Mouse (Mus musculus) midbrain, embryonic 15.5 days (tissue): ENCODE data around the gene Tmc3. TPM values are rescaled to one million over a fixed set of nuclear protein-coding genes. Genes with fewer than 3 reads are reported as not detected.

Experiments used
- ATAC-seq: fragments of 200-750 bp; cut with Nextera tagmentation; replicated peaks from 2 replicates; pipeline ENCODE4 v1.8.0; 2017; ENCODE audit warnings: moderate TSS enrichment
- H3K27ac ChIP-seq: fragments of 300-500 bp; sonication (generic); 2 replicates; pipeline ENCODE4 v1.5.1; 2015; ENCODE audit warnings: mild to moderate bottlenecking, inconsistent platforms
- H3K27me3 ChIP-seq: fragments of 300-500 bp; sonication (generic); replicated peaks from 2 replicates; pipeline ENCODE4 v1.6.1; 2015; ENCODE audit warnings: inconsistent platforms
- H3K36me3 ChIP-seq: fragments of 300-500 bp; sonication (generic); replicated peaks from 2 replicates; pipeline ENCODE4 v1.6.1; 2015; ENCODE audit warnings: inconsistent platforms
- H3K4me1 ChIP-seq: fragments of 300-500 bp; sonication (generic); 2 replicates; pipeline ENCODE4 v1.6.1; 2015; ENCODE audit warnings: inconsistent platforms
- H3K4me2 ChIP-seq: fragments of 300-500 bp; sonication (generic); 2 replicates; pipeline ENCODE4 v1.6.1; 2015; ENCODE audit warnings: inconsistent platforms, mild to moderate bottlenecking, moderate library complexity
- H3K4me3 ChIP-seq: fragments of 300-500 bp; sonication (generic); 2 replicates; pipeline ENCODE4 v1.5.1; 2015; ENCODE audit warnings: mild to moderate bottlenecking, inconsistent platforms
- H3K9ac ChIP-seq: fragments of 300-500 bp; sonication (generic); 2 replicates; pipeline ENCODE4 v1.6.1; 2015; ENCODE audit warnings: mild to moderate bottlenecking, inconsistent platforms
- H3K9me3 ChIP-seq: fragments of 300-500 bp; sonication (generic); 2 replicates; pipeline ENCODE4 v1.6.1; 2016; ENCODE audit warnings: inconsistent platforms
- WGBS: fragments of 180-500 bp; shearing (Covaris S2); methylation state at CpG from one replicate; pipeline ENCODE4 v1.1.7; 2015; ENCODE audit warnings: mixed read lengths; 5-methylcytosine and 5-hydroxymethylcytosine counted together
- polyA plus RNA-seq: library from polyadenylated mRNA; unstranded; fragments of >200 nt; fragmentation: Nextera tagmentation; extraction: Ambion mirVana; gene quantifications from 2 replicates; pipeline ENCODE4 v1.2.1, GENCODE M21; 2015

Gene Tmc3
- polyA plus RNA-seq, 1 experiment from 2014 or later = 0.37 TPM

- ATAC-seq = no peak
- Histone ChIP-seq H3K9ac (no peak overlapping the region), H3K4me3 (no peak overlapping the region), H3K27me3 (no peaks in the 10 kb centered on the region), H3K36me3 (no peaks in the 10 kb centered on the region), H3K4me1 (no peaks in the 10 kb centered on the region), H3K27ac (no peak overlapping the region), H3K4me2 (no peak overlapping the region), H3K9me3 (no peaks in the 10 kb centered on the region)
- 88% methylated on average over 7 of the region's 7 CpGs for WGBS
Measured at GRCm38 (mm10) chr7:83604180-83604944, 19.6 kb downstream of the Tmc3 start.

- no peak overlapping the region for H3K27ac ChIP-seq
- 96% methylated on average over 2 of the region's 2 CpGs for WGBS
- ATAC-seq = no peak
Measured at GRCm38 (mm10) chr7:83606796-83607195, 22.1 kb downstream of the Tmc3 start.

GRCm38 (mm10) chr7:83609891-83610290, 25.2 kb downstream of the Tmc3 start:
- Histone ChIP-seq H3K4me2 (no peak overlapping the region), H3K27me3 (no peaks in the 10 kb centered on the region), H3K36me3 (no peaks in the 10 kb centered on the region), H3K9me3 (no peaks in the 10 kb centered on the region), H3K4me1 (no peaks in the 10 kb centered on the region), H3K9ac (no peak overlapping the region), H3K27ac (no peak overlapping the region), H3K4me3 (no peak overlapping the region)
- ATAC-seq = no peak
- 98% methylated on average over 4 of the region's 4 CpGs for WGBS

More at GRCm38 (mm10) chr7:83606796-83607195, 22.1 kb downstream of the Tmc3 start:
- Histone ChIP-seq H3K4me1 (no peaks in the 10 kb centered on the region), H3K27me3 (no peaks in the 10 kb centered on the region), H3K9ac (no peak overlapping the region), H3K4me3 (no peak overlapping the region), H3K4me2 (no peak overlapping the region), H3K9me3 (no peaks in the 10 kb centered on the region), H3K36me3 (no peaks in the 10 kb centered on the region)

- Histone ChIP-seq H3K27me3 (no peaks in the 10 kb centered on the region), H3K36me3 (no peaks in the 10 kb centered on the region), H3K27ac (no peak overlapping the region), H3K4me2 (no peak overlapping the region), H3K9me3 (no peaks in the 10 kb centered on the region), H3K4me3 (no peak overlapping the region), H3K4me1 (no peaks in the 10 kb centered on the region), H3K9ac (no peak overlapping the region)
- WGBS = 89% methylated on average over 1 of the region's 1 CpGs
- no peak for ATAC-seq
Measured at GRCm38 (mm10) chr7:83611886-83612285, 27.2 kb downstream of the Tmc3 start.

- H3K4me1 ChIP-seq = no peaks in the 10 kb centered on the region
- 96% methylated on average over 3 of the region's 3 CpGs for WGBS
- no peak for ATAC-seq
- H3K27ac ChIP-seq = no peak overlapping the region
- H3K4me2 ChIP-seq = no peak overlapping the region
- no peaks in the 10 kb centered on the region for H3K9me3 ChIP-seq
- no peak overlapping the region for H3K4me3 ChIP-seq
- H3K9ac ChIP-seq = no peak overlapping the region
- H3K36me3 ChIP-seq = no peaks in the 10 kb centered on the region
- H3K27me3 ChIP-seq = no peaks in the 10 kb centered on the region
Measured at GRCm38 (mm10) chr7:83615272-83615671, 30.5 kb downstream of the Tmc3 start.

GRCm38 (mm10) chr7:83615815-83616214, 31.1 kb downstream of the Tmc3 start:
- Histone ChIP-seq H3K4me2 (no peak overlapping the region), H3K4me3 (no peak overlapping the region), H3K4me1 (no peaks in the 10 kb centered on the region), H3K27ac (no peak overlapping the region), H3K9me3 (no peaks in the 10 kb centered on the region), H3K9ac (no peak overlapping the region), H3K36me3 (no peaks in the 10 kb centered on the region), H3K27me3 (no peaks in the 10 kb centered on the region)
- no peak for ATAC-seq
- WGBS = 89% methylated on average over 8 of the region's 8 CpGs

GRCm38 (mm10) chr7:83616268-83616667, 31.5 kb downstream of the Tmc3 start:
- Histone ChIP-seq H3K9ac (no peak overlapping the region), H3K4me1 (no peaks in the 10 kb centered on the region), H3K27me3 (no peaks in the 10 kb centered on the region), H3K27ac (no peak overlapping the region), H3K9me3 (no peaks in the 10 kb centered on the region), H3K4me3 (no peak overlapping the region), H3K4me2 (no peak overlapping the region), H3K36me3 (no peaks in the 10 kb centered on the region)
- no peak for ATAC-seq
- WGBS = 88% methylated on average over 3 of the region's 3 CpGs

- Histone ChIP-seq H3K27ac (no peak overlapping the region), H3K9me3 (no peaks in the 10 kb centered on the region), H3K4me3 (no peak overlapping the region), H3K27me3 (no peaks in the 10 kb centered on the region), H3K4me2 (no peak overlapping the region), H3K9ac (no peak overlapping the region), H3K4me1 (no peaks in the 10 kb centered on the region), H3K36me3 (no peaks in the 10 kb centered on the region)
- ATAC-seq = no peak
- 91% methylated on average over 1 of the region's 1 CpGs for WGBS
Measured at GRCm38 (mm10) chr7:83618709-83619108, 34.0 kb downstream of the Tmc3 start.

GRCm38 (mm10) chr7:83622582-83622981, 37.9 kb downstream of the Tmc3 start:
- Histone ChIP-seq H3K27me3 (no peaks in the 10 kb centered on the region), H3K9ac (no peak overlapping the region), H3K4me3 (no peak overlapping the region), H3K36me3 (no peaks in the 10 kb centered on the region), H3K9me3 (no peaks in the 10 kb centered on the region), H3K4me1 (no peaks in the 10 kb centered on the region), H3K27ac (no peak overlapping the region), H3K4me2 (no peak overlapping the region)
- ATAC-seq = no peak
- WGBS = 91% methylated on average over 6 of the region's 6 CpGs

- WGBS = 80% methylated on average over 1 of the region's 1 CpGs
Measured at GRCm38 (mm10) chr7:83624065-83624464, 39.3 kb downstream of the Tmc3 start.

GRCm38 (mm10) chr7:83626557-83627257, 42.0 kb downstream of the Tmc3 start:
- Histone ChIP-seq H3K27ac (no peak overlapping the region), H3K4me1 (peaks cover 7% of the 10 kb centered on the region), H3K9me3 (no peaks in the 10 kb centered on the region), H3K36me3 (no peaks in the 10 kb centered on the region), H3K4me2 (no peak overlapping the region), H3K9ac (no peak overlapping the region), H3K27me3 (no peaks in the 10 kb centered on the region), H3K4me3 (no peak overlapping the region)
- WGBS = 90% methylated on average over 8 of the region's 8 CpGs
- no peak for ATAC-seq

More at GRCm38 (mm10) chr7:83624065-83624464, 39.3 kb downstream of the Tmc3 start:
- no peak overlapping the region for H3K4me2 ChIP-seq
- H3K27ac ChIP-seq = no peak overlapping the region
- no peak for ATAC-seq
- H3K9me3 ChIP-seq = no peaks in the 10 kb centered on the region
- no peaks in the 10 kb centered on the region for H3K36me3 ChIP-seq
- H3K4me3 ChIP-seq = no peak overlapping the region
- H3K9ac ChIP-seq = no peak overlapping the region
- H3K4me1 ChIP-seq = no peaks in the 10 kb centered on the region
- H3K27me3 ChIP-seq = no peaks in the 10 kb centered on the region

- ATAC-seq = no peak
- H3K36me3 ChIP-seq = no peaks in the 10 kb centered on the region
- H3K4me3 ChIP-seq = no peak overlapping the region
- H3K9me3 ChIP-seq = no peaks in the 10 kb centered on the region
- H3K27me3 ChIP-seq = no peaks in the 10 kb centered on the region
- no peak overlapping the region for H3K9ac ChIP-seq
- WGBS = 85% methylated on average over 4 of the region's 4 CpGs
- H3K4me2 ChIP-seq = no peak overlapping the region
- H3K27ac ChIP-seq = no peak overlapping the region
- H3K4me1 ChIP-seq = peaks cover 12% of the 10 kb centered on the region
Measured at GRCm38 (mm10) chr7:83627369-83627768, 42.6 kb downstream of the Tmc3 start.
